Mouse (Mus musculus): ENCODE results near the gene Slc25a16.

Gene Slc25a16

DNA sequence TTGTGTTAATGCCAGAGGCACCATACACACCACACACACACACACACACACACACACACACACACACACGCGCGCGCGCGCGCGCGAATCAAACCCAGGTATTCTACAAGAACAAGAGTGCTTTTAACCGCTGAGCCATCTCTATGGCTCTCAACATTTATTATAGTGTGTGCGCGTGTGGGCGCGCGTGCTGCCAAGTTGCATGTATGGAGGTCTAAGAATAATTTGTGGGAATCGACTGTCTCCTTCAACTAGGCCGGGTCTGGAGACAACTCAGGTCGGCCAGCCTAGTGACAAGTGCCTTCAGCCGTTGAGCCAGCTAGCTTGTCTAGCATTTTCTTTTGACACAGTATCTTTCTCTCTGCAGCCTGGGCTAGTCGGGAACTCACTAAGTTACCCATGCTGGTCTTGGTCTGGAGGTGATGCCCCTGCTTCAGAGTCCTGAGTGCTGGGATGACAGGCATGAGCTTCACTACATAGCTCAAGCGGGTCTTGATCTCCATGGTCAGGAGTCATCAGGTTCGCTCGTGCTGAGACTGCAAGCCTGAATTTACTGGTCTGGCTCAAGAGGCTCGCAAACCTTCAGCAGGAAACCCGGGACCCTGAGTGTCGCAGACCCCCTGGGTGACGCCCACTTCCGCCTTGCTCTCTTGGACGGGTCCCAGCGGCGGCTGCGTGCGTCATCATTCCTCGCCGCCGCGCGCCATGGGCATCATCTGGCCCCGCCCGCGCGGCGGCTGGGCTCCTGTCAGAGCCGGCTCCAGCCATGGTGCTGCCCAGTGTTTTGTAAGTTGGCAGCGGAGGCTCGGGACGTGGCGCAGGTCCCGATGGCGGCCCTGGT lies at the start of gene Slc25a16:
Gene Slc25a16 (plus strand): TSS at position 709 of the 841 bp plus-strand sequence.
- peak; percentile 67 for DNase-seq (ENCODE audit: low read depth, low spot score)

DNA sequence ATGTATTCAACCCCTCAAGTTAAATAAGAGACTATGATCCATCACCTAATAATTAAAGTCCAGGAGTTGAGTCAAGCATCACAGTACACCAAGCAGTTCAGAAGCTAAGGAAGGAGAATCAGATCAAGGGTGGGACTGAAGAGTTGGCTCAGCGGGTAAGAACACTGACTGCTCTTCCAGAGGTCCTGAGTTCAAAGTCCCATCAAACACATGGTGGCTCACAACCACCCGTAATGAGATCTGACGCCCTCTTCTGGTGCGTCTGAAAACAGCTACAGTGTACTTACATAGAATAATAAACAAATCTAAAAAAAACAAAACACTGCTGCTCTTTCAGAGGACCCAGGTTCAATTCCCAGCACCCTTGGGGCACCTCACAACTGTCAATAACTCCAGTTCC lies 45.6 kb upstream of the Slc25a16 start:
- no peak for DNase-seq (ENCODE audit: low read depth, low spot score)

DNA sequence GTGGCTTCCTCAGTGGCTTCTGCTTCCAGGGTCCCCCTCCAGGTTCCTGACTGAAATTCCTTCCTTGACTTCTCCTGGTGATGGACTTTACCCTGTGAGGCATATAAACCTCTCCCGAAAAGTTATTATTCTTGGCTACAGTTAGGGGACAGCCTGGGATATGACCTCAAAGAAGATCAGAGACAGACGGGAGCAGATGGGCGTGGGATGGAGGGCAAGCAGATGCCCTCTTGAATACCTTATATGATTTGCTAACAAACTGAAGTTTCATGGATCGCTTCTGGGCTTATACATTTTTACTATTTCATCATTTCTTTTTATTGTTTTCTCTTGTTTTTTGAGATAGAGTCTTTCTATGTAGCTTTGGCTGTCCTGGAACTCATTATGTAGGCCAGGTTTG lies 44.9 kb upstream of the Slc25a16 start:
- DNase-seq (ENCODE audit: low read depth, low spot score): no peak

DNA sequence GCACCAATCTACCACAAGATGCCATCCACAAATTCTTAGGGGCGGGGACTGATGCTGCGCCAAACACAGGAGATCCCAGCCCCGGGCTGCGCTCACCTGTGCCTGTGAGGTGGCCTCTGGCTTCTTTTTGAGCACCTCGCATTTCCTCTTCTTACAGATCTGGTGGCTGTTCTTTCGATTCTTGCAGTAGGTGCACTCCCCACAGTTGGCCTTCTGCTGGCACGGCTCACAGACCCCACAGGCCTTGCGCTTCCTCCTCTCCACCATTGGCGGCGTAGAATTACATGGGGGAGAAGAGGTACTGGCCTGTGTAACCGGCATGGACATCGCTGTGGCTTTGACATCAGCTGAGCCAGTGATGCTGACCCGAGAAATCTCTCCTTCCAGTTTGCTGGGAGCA lies 42.4 kb upstream of the Slc25a16 start:
- DNase-seq (ENCODE audit: low read depth, low spot score): no peak

DNA sequence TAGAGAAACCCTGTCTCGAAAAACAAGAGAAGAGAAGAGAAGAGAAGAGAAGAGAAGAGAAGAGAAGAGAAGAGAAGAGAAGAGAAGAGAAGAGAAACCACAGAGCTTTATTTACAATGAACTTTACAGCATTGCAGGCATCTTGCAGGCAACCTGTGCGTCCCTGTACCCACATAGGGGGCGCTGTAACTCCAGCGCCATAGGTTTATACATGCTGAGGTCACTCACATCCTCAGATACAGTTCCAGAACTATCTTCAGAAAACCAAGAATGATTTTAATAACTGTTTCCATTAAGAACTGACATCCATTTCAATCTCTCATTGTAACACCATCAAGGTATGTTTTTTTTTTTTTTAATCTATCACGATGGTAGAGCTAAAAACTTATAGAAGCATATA lies 39.2 kb upstream of the Slc25a16 start:
- no peak for DNase-seq (ENCODE audit: low read depth, low spot score)

DNA sequence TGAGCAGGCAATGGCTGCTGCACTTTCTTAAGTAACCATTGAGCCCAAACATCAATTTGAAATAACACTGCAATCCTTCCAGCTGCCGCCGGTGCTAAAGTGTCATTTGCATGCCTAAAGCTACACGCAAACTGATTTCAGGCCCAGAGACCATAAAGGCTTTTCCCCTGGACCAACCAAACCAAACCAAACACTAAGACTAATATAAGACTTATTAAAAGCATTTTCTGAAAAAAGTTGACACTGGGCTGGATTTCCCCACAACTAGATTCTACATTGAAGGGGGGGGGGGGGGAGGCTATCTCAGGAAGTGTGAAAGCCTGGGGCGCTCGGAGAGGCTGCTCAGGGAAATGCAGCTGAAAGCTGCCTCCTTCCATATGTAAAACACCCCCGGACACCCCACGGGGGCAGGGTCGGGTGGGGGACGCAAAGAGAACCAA lies 36.5 kb upstream of the Slc25a16 start:
- DNase-seq (ENCODE audit: low read depth, low spot score): no peak

DNA sequence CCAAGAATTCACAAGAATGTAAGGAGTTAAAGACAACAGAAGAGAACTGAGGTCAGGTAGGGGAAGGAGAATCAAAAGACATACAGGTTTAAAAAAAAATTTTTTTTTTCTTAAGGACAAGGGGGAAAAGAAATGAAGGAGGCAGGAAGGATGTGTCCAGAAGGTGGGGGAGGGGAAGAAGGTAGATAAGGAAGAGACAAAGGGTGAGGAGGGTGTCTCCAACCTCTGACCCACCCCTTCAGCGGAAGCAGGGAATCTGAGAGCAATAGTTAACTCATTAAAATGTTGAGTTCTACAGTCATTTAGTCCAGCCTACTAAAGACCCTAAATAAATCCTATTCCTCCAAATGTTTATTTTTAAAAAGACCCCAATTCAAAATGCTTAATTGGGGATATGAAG lies 35.9 kb upstream of the Slc25a16 start:
- DNase-seq (ENCODE audit: low read depth, low spot score): no peak

DNA sequence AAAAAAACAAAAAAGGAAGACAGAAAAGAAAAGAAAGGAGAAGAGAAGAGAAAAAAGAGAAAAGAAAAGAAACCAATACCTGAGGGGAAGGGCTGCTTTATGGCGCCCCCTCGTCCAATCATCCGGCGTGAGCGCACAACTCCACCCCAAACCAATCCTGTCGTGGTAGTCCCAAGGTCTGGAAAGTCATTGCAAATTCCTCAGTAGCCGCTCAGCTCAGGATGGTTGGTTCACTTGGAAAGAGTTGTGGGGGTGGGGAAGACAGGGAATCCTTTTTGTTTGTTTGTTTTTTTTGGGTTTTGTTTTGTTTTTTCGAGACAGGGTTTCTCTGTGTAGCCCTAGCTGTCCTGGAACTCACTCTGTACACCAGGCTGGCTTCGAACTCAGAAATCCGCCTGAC lies 35.0 kb upstream of the Slc25a16 start:
- no peak for DNase-seq (ENCODE audit: low read depth, low spot score)

DNA sequence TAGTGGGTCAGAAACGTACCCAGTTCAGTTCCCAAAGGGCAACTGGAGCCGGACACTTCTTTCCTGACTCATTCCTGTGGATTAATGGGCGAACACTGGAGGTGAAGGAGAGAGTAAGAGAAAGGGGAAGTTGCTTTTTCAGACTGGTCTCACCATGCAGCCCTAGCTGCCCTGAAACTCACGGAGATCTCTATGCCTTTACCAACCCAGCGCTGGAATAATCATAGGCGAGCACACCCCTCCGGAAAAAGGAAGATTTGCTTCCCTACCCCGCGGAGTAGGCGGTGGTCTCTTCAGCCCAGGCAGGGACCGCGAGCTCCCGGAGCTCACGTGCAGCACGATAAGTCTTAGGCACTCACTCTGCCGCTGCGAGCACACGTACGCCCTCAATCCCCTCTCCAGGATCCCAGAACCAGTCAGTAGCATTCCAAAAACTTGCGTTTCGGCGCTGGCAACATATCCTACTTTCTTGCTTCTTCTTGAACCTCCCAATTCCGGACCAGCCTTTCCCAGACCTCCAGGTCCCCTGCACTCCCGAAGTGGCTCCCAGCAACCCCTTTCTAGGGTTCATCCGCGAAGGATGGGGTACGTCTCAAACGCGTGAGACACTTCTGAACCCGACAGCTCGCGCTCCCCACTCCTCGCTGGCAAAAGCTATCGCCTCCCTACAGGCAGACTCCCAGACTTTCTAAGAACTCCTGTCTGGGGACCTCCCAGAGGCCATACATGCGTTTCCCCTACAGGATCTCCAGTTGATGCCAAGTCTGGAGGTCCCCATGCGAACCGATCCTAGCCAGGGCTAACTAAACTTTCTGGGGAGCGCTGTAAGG lies 34.2 kb upstream of the Slc25a16 start:
- DNase-seq (ENCODE audit: low read depth, low spot score): no peak

DNA sequence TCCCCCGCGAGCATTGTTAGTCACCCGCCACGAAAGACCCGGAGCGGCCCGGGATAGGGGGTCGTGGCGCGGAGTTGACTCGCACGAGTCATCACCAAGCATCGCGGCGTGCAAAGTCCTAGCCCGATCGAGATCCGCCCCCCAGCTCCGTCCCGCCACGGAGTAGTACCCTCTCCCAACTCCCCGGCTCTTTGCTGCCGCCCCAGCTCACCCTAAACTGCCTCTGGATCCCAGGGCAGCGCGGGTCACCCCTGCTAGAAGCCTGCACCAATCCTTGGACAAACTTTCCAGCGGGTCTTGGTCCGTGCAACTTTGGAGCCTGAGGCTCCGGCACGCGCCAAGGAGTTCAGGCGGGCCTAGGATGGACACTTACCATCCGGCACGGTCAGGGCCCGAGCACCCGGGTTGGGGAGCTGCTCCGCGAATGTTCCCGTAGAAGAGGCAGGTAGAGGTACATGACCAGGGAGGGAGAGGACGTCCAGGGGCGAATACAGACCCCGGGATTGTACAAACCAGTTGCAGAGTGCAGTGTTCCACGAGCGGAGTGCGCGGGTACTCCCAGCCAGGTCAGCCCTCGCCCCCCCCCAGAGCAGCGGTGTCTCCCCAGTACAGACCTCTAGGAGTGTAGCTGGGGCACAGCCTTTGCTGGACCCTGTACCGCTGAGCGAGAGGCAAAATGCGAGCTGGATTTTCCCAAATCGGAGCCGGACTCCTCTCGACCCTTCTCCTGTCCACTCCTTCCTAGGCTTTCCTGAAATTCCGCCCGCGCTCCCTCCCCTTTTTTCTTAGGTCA lies 33.4 kb upstream of the Slc25a16 start:
- DNase-seq (ENCODE audit: low read depth, low spot score): no peak

DNA sequence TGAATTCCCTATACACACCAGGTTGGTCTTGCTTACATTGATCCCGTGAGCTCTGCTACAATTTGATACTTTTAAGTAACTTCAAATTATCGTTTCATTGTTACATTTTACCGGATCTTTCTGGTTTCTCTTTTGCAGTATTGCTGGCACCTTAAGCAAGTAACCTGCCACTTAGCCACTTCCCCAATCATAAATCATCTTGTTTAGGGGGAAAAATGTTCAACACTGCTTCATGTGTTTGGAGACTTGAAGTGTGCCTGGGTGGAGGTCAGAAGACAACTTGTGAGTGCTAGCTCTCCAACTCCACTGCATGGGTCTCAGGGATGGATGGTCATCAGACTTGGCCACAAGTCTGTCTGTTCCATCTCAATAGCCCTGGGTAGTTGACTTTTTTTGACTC lies 29.4 kb upstream of the Slc25a16 start:
- no peak for DNase-seq (ENCODE audit: low read depth, low spot score)

DNA sequence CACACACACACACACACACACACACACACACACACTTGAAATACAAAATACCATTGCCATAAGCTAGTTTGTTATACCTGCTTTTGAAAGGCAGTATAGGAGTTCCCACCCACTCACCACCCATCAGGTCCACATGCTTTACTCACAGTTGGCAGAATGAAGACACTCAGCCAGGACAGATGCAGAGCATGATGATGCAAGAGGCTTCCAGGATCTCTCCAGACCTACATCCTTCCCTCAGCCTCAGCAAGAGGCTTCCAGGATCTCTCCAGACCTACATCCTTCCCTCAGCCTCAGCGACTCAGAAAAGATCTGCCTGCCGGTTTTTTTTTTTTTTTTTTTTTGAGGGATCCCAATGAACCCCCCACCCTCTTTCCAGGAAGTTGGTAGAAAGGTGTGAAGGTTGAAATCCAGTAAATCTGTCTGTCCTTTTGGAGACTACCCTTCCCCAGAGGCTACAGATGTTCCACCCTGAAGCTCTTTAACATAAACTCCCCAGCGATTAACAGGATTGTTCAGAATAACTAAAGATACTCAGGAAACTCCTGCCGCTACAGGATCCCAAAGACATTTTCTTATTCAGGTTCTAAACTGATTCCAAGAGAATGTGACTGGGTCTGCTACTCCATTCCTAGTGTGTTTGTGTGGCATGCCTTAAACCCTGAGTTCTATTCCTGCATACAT lies 27.7 kb upstream of the Slc25a16 start:
- DNase-seq (ENCODE audit: low read depth, low spot score): peak; percentile 26

DNA sequence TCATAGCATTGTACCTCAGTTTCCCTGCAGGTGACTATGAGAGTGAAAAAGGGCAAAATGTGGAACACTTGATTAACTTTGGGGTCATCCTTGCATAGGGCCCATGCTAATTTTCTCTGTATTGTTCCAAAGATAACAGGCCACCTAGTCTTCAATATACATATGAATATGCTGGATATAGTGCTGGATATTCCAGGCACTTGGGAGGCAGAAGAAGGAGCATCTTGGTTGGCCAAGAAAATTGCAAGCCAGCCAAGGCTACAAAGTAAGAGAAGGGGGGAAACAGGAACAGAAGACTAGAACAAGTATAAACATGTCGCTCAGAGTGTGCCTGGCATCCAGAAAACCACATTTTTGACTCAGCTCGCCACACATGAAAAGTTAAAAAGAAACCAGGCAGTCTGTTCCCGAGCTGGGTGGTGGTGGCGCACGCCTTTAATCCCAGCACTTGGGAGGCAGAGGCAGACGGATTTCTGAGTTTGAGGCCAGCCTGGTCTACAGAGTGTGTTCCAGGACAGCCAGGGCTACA lies 27.0 kb upstream of the Slc25a16 start:
- no peak for DNase-seq (ENCODE audit: low read depth, low spot score)

DNA sequence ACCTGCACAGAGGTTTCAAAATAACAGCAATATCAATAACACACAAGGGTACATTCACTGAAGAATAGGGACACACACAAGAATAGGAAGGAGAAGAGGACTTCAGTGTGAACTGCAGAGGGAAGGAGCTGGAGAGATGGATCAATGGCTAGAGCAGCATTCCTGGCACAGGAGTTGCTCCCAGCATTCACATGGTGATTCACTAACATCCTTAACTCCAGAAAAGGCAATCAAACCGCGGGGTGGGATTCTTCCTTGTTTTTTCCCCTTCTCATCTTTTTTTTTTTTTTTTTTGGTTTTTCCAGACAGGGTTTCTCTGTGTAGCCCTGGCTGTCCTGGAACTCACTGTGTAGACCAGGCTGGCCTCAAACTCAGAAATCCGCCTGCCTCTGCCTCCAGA lies 26.0 kb upstream of the Slc25a16 start:
- no peak for DNase-seq (ENCODE audit: low read depth, low spot score)

DNA sequence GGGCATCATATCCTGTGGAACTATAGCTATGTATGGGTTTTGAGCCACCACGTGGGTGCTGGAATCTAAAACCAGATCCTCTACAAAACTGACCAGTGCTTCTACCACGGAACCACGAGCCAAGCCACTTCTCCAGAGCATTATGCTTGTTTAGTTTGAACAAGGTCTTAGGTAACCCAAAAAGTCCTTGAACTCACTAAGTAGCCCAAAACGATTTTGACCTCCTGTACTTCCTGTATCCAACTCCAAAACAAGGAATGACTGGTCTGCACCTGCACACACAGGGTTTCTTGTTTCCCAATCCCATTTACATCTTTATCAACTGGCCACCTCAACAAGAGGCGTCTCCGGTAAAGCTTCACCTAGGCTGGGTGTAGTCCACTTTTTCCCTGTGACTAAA lies 25.0 kb upstream of the Slc25a16 start:
- DNase-seq (ENCODE audit: low read depth, low spot score): no peak

DNA sequence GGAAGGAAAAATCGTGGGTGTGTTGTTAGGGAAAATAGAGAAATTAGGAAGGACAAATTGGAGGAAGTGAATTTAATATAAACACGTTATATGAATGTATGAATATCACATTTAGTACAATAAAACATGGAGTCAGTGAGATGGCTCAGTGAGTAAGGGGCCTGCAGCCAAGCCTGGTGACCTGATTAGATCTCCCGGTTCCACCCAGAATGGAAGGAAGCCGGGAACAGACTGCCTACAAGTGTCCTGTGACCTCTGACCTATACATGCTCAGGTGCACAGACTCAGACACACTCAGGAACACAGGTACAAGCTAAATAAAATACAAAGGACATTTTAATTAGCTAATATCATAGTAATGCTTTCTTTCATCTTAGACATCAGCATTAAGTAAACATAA lies 24.4 kb upstream of the Slc25a16 start:
- no peak for DNase-seq (ENCODE audit: low read depth, low spot score)

DNA sequence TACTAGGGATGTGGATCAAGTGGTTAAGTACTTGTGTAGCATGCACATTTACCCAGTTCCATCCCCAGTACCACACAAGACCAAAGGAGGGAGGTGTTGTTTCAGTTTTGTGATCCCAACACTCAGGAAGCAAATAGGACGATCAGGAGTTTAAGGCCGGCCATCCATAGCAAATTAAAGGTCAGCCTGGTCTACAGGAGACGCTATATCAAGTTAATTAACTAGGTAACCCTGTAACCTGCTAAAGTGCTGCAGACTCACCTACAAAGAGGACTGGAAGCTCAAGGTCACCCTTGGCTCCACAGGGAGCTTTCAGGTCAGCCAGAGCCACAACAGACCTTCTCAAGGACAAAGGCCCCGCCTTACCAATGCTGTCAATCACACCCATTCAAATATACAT lies 23.7 kb upstream of the Slc25a16 start:
- DNase-seq (ENCODE audit: low read depth, low spot score): no peak

DNA sequence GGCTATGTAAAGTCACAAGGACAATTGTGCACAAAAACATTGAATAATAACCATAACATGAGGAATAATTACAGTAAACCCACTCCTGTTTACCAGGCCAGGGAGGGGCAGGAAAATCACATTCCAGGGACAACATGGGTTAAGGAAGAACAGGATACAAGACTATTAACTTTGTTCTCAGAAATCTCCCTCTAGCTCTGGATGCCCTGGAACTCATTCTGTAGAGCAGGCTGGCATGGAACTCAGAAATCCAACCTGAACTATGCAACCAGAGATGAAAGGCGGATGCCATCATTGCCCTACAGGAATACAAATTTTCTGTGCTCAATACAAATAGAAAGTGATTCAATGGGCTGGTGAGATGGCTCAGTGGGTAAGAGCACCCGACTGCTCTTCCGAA lies 23.0 kb upstream of the Slc25a16 start:
- DNase-seq (ENCODE audit: low read depth, low spot score): no peak

DNA sequence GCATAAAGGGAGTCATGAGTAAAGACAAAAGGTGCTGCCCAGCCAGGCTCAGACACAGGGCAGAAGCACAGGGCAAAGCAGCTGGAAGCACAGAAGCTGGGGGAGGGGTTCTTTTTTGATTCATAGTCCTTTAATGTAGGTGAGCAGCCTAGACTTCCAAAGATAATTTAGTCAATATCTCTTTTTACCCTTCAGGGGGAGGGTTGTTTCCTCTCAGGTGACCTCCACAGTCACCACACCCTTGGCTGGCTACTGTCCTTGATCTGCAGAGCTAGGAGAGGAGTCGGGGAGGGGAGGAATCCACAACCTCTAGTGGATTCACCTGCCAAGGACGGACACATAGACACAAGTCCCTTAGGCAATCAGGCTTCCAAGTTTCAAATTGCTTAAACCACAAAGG lies 22.4 kb upstream of the Slc25a16 start:
- DNase-seq (ENCODE audit: low read depth, low spot score): no peak

DNA sequence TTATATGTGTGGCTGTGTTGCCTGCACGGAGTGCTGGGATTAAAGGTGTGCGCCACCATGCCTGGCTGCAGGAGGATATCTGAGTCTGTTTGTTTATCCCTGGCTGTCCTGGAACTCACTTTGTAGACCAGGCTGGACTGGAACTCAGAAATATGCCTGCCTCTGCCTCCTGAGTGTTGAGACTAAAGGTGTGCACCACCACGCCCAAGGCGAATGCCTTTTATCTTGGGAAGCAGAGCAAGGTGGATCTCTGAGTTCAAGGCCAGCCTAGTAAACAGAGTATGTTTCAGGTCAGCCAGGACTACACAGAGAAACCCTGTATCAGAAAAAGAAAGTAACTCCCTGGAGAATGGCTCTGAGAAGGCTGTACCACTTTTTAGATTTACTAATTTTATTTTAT lies 20.3 kb upstream of the Slc25a16 start:
- DNase-seq (ENCODE audit: low read depth, low spot score): no peak

DNA sequence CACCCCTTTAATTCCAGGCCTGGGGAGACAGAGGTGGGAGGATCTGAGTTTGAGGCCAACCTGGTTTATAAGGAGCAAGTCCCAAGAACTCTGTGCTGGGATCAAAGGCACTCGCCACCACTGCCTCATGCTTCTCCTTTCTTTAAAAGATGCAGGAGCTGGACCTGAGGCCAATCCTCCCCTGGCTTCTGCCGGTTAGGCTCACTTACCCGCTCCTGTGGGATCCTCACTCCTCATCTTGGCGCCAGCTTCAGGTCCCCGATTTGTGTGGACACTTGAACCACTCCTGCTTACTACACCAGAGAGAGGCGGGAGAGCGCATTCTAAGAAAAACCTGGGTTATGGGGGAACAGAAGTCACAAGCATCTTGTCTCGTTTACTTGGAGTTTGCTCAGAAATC lies 18.6 kb upstream of the Slc25a16 start:
- no peak for DNase-seq (ENCODE audit: low read depth, low spot score)
